Mouse (Mus musculus) myocyte (in vitro differentiated cells): ENCODE results near the gene Stoml2.

ENCODE experiments used
- CEBPB ChIP-seq: IDR thresholded peaks from 2 replicates; pipeline ENCODE4 v1.6.1; 2011; ENCODE audit warnings: mild to moderate bottlenecking, moderate library complexity; ENCODE audit not compliant: poor library complexity, insufficient read depth, severe bottlenecking
- E2F4 ChIP-seq: IDR thresholded peaks from one replicate; pipeline ENCODE4 v1.6.1; 2011; ENCODE audit warnings: mild to moderate bottlenecking, control low read depth, moderate library complexity; ENCODE audit not compliant: insufficient read depth
- MAX ChIP-seq: IDR thresholded peaks from one replicate; pipeline ENCODE4 v1.6.1; 2011; ENCODE audit warnings: low read depth, mild to moderate bottlenecking, control low read depth
- MYOD1 ChIP-seq, 3 experiments: IDR thresholded peaks; one replicate each; pipeline ENCODE4 v1.6.1; 2011; ENCODE audit warnings: control low read depth in 2 of 3, low read depth in 2 of 3, mild to moderate bottlenecking in 2 of 3, moderate library complexity in 1 of 3; ENCODE audit not compliant: insufficient read length in 2 of 3, control insufficient read depth in 1 of 3
- MYOG ChIP-seq, 3 experiments: IDR thresholded peaks; one replicate each; pipeline ENCODE4 v1.6.1; 2011; ENCODE audit warnings: control low read depth in 2 of 3, low read depth in 2 of 3, mild to moderate bottlenecking in 2 of 3; ENCODE audit not compliant: insufficient read length in 2 of 3, control insufficient read depth in 1 of 3, insufficient read depth in 1 of 3
- POLR2A ChIP-seq: IDR thresholded peaks from one replicate; pipeline ENCODE4 v1.6.1; 2011; ENCODE audit warnings: low read depth, mild to moderate bottlenecking, control low read depth, moderate library complexity; ENCODE audit not compliant: insufficient read length
- POLR2AphosphoS2 ChIP-seq: IDR thresholded peaks from one replicate; pipeline ENCODE4 v1.6.1; 2011; ENCODE audit warnings: low read depth, control low read depth; ENCODE audit not compliant: insufficient read length
- REST ChIP-seq: IDR thresholded peaks from one replicate; pipeline ENCODE4 v1.6.1; 2011; ENCODE audit warnings: mild to moderate bottlenecking, control low read depth, moderate library complexity; ENCODE audit not compliant: insufficient read depth, insufficient read length
- SRF ChIP-seq: IDR thresholded peaks from one replicate; pipeline ENCODE4 v1.6.1; 2011; ENCODE audit warnings: low read depth; ENCODE audit not compliant: control insufficient read depth, insufficient read length
- TCF12 ChIP-seq: IDR thresholded peaks from one replicate; pipeline ENCODE4 v1.6.1; 2011; ENCODE audit warnings: mild to moderate bottlenecking, control low read depth; ENCODE audit not compliant: poor library complexity, insufficient read depth, severe bottlenecking
- TCF3 ChIP-seq: IDR thresholded peaks from one replicate; pipeline ENCODE4 v1.6.1; 2011; ENCODE audit warnings: low read depth, control low read depth; ENCODE audit not compliant: insufficient read length
- USF1 ChIP-seq: IDR thresholded peaks from one replicate; pipeline ENCODE4 v1.6.1; 2011; ENCODE audit warnings: low read depth, mild to moderate bottlenecking, control low read depth, moderate library complexity

DNA sequence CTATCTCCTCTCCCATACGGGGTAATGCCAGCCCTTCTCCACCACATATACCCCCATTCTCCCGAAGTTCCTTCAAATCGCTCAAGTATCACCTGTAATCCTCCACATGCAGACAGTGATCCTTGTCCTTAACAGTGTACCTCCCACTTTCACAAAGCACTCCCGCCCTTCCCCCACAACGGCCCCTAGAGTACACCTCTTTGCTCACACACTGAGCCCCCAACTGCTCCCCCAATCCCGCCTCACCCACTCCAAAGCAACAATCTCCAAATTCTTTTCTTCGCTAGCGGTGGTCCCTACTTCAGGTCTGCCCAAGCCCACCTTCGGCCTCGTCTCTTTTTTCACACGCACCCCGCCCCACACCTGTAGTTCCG lies 13.8 kb upstream of the Stoml2 start:
- no peak for TF ChIP-seq POLR2A
- no peak for TF ChIP-seq USF1
- TF ChIP-seq MYOG (IDR thresholded peaks at IDR 0.05; ENCODE audit: control insufficient read depth in 1 of 3, insufficient read depth in 1 of 3, insufficient read length in 2 of 3, low read depth in 2 of 3): no peak
- TF ChIP-seq MYOD1 (IDR thresholded peaks at IDR 0.05; ENCODE audit: control insufficient read depth in 1 of 3, insufficient read length in 2 of 3, low read depth in 2 of 3): no peak
- TF ChIP-seq REST: no peak
- no peak for TF ChIP-seq E2F4
- no peak for TF ChIP-seq TCF12
- TF ChIP-seq POLR2AphosphoS2: no peak
- TF ChIP-seq SRF: no peak
- no peak for TF ChIP-seq MAX
- no peak for TF ChIP-seq CEBPB
- TF ChIP-seq TCF3: no peak
